Mouse (Mus musculus) MEL (cell line): ENCODE measurements around the gene Kmt5a. TPM values are rescaled to one million over a fixed set of nuclear protein-coding genes. Genes with fewer than 3 reads are reported as not detected.

Experiments used
- DNase-seq: peaks from one replicate; pipeline ENCODE4 v3.0.0; 2011; ENCODE audit warnings: low read depth, low spot score
- H3K27ac ChIP-seq: 2 replicates; pipeline ENCODE4 v1.5.1; 2012; ENCODE audit warnings: low read depth, mild to moderate bottlenecking, control low read depth, low read length, moderate library complexity; ENCODE audit not compliant: control insufficient read depth
- H3K27me3 ChIP-seq, 2 experiments: fragments of 150-350 bp in 1 of 2; sonication (generic) in 1 of 2; 2 replicates each; pipeline ENCODE4 v1.6.1; 2012; ENCODE audit warnings: low read length in 2 of 2, mild to moderate bottlenecking in 2 of 2, improper control_type of control experiment in 1 of 2, moderate library complexity in 1 of 2; ENCODE audit not compliant: insufficient read depth in 2 of 2, control insufficient read depth in 1 of 2
- H3K36me3 ChIP-seq, 2 experiments: 2 replicates each; pipeline ENCODE4 v1.6.1; 2012 to 2014; ENCODE audit warnings: low read length in 2 of 2, improper control_type of control experiment in 1 of 2, inconsistent platforms in 1 of 2, mild to moderate bottlenecking in 1 of 2; ENCODE audit not compliant: insufficient read depth in 2 of 2, control insufficient read depth in 1 of 2
- H3K4me1 ChIP-seq, 2 experiments: fragments of 150-350 bp in 1 of 2; sonication (generic) in 1 of 2; 2 replicates each; pipeline ENCODE4 v1.6.1; 2012; ENCODE audit warnings: low read length in 2 of 2, improper control_type of control experiment in 1 of 2, mild to moderate bottlenecking in 1 of 2; ENCODE audit not compliant: insufficient read depth in 2 of 2, control insufficient read depth in 1 of 2
- H3K4me3 ChIP-seq, 2 experiments: fragments of 150-350 bp in 1 of 2; sonication (generic) in 1 of 2; 2 replicates each; pipeline ENCODE4 v1.5.1; 2012; ENCODE audit warnings: low read depth in 2 of 2, low read length in 2 of 2, mild to moderate bottlenecking in 2 of 2, moderate library complexity in 2 of 2, control low read depth in 1 of 2, improper control_type of control experiment in 1 of 2; ENCODE audit not compliant: control insufficient read depth in 1 of 2, insufficient read depth in 1 of 2
- H3K79me2 ChIP-seq: 2 replicates; pipeline ENCODE4 v1.6.1; 2012; ENCODE audit warnings: mild to moderate bottlenecking, low read length, moderate library complexity; ENCODE audit not compliant: control insufficient read depth, poor library complexity, insufficient read depth
- H3K9ac ChIP-seq: 2 replicates; pipeline ENCODE4 v1.6.1; 2012; ENCODE audit warnings: low read depth, mild to moderate bottlenecking, control low read depth, low read length, moderate library complexity; ENCODE audit not compliant: control insufficient read depth, poor library complexity, severe bottlenecking
- H3K9me3 ChIP-seq: fragments of 150-350 bp; sonication (generic); replicated peaks from 2 replicates; pipeline ENCODE4 v1.6.1; 2012; ENCODE audit warnings: mild to moderate bottlenecking, low read length, improper control_type of control experiment, moderate library complexity; ENCODE audit not compliant: insufficient read depth
- CHD1 ChIP-seq: IDR thresholded peaks from 2 replicates; pipeline ENCODE4 v1.6.1; 2012; ENCODE audit warnings: low read depth, mild to moderate bottlenecking, inconsistent platforms, low read length, improper control_type of control experiment
- CTCF ChIP-seq, 3 experiments: IDR thresholded peaks in 2 of 3; conservative IDR thresholded peaks in 1 of 3; 2 replicates each; pipeline ENCODE4 v1.5.1; 2011 to 2012; ENCODE audit warnings: low read length in 3 of 3, low read depth in 2 of 3, mild to moderate bottlenecking in 2 of 3, improper control_type of control experiment in 1 of 3, inconsistent platforms in 1 of 3, mixed read lengths in 1 of 3, moderate library complexity in 1 of 3; ENCODE audit not compliant: control insufficient read depth in 1 of 3, insufficient read depth in 1 of 3, poor library complexity in 1 of 3, severe bottlenecking in 1 of 3
- E2F4 ChIP-seq: IDR thresholded peaks from 2 replicates; pipeline ENCODE4 v1.6.1; 2011; ENCODE audit warnings: low read depth, low read length, improper control_type of control experiment, borderline replicate concordance
- HCFC1 ChIP-seq: IDR thresholded peaks from 2 replicates; pipeline ENCODE4 v1.6.1; 2012; ENCODE audit warnings: low read depth, mild to moderate bottlenecking, inconsistent platforms, low read length, improper control_type of control experiment, moderate library complexity
- MEF2A ChIP-seq: IDR thresholded peaks from 2 replicates; pipeline ENCODE4 v1.6.1; 2014; ENCODE audit warnings: low read depth, mild to moderate bottlenecking, inconsistent platforms, low read length, improper control_type of control experiment; ENCODE audit not compliant: poor library complexity, insufficient replicate concordance, severe bottlenecking; ENCODE audit errors: extremely low read depth
- MXI1 ChIP-seq: IDR thresholded peaks from 2 replicates; pipeline ENCODE4 v1.6.1; 2011; ENCODE audit warnings: mild to moderate bottlenecking, low read depth, low read length, improper control_type of control experiment
- MYB ChIP-seq: IDR thresholded peaks from 2 replicates; pipeline ENCODE4 v1.6.1; 2011; ENCODE audit warnings: mild to moderate bottlenecking, low read depth, low read length, improper control_type of control experiment
- NELFE ChIP-seq: IDR thresholded peaks from 2 replicates; pipeline ENCODE4 v1.6.1; 2011; ENCODE audit warnings: low read depth, low read length, improper control_type of control experiment
- POLR2AphosphoS5 ChIP-seq: IDR thresholded peaks from 2 replicates; pipeline ENCODE4 v1.6.1; 2012; ENCODE audit warnings: low read depth, borderline replicate concordance, mild to moderate bottlenecking, inconsistent platforms, low read length, moderate library complexity, mixed read lengths
- RCOR1 ChIP-seq: IDR thresholded peaks from 2 replicates; pipeline ENCODE4 v1.6.1; 2012; ENCODE audit warnings: low read depth, mild to moderate bottlenecking, inconsistent platforms, low read length, improper control_type of control experiment
- SIN3A ChIP-seq: IDR thresholded peaks from 2 replicates; pipeline ENCODE4 v1.6.1; 2012; ENCODE audit warnings: low read length, improper control_type of control experiment, inconsistent platforms
- SMC3 ChIP-seq: IDR thresholded peaks from 2 replicates; pipeline ENCODE4 v1.6.1; 2011; ENCODE audit warnings: low read depth, low read length, improper control_type of control experiment
- TBP ChIP-seq: IDR thresholded peaks from 2 replicates; pipeline ENCODE4 v1.8.0; 2011; ENCODE audit warnings: low read depth, low read length, improper control_type of control experiment
- TCF12 ChIP-seq: IDR thresholded peaks from 2 replicates; pipeline ENCODE4 v1.6.1; 2014; ENCODE audit warnings: low read depth, mild to moderate bottlenecking, inconsistent platforms, low read length, improper control_type of control experiment, moderate library complexity
- UBTF ChIP-seq: IDR thresholded peaks from 2 replicates; pipeline ENCODE4 v1.6.1; 2012; ENCODE audit warnings: low read depth, mild to moderate bottlenecking, inconsistent platforms, low read length, improper control_type of control experiment, moderate library complexity, borderline replicate concordance; ENCODE audit not compliant: insufficient read depth
- USF1 ChIP-seq: IDR thresholded peaks from 2 replicates; pipeline ENCODE4 v1.6.1; 2014; ENCODE audit warnings: low read depth, mild to moderate bottlenecking, inconsistent platforms, low read length, improper control_type of control experiment, moderate library complexity
- ZKSCAN1 ChIP-seq: IDR thresholded peaks from 2 replicates; pipeline ENCODE4 v1.6.1; 2012; ENCODE audit warnings: low read depth, mild to moderate bottlenecking, inconsistent platforms, low read length, improper control_type of control experiment, moderate library complexity
- polyA plus RNA-seq, 2 experiments: library from polyadenylated mRNA; stranded (reverse) in 1 of 2; unstranded in 1 of 2; fragments of >175 nt in 1 of 2; fragments of >200 nt in 1 of 2; gene quantifications; 2 replicates each; pipeline versions ENCODE4 v1.2.1 to v1.2.4; 2012; ENCODE audit warnings: low replicate concordance in 2 of 2, low read depth in 1 of 2; ENCODE audit not compliant: insufficient read length in 2 of 2, insufficient read depth in 1 of 2, missing spikeins in 1 of 2
- total RNA-seq: library from RNA; depleted of rRNA; stranded (reverse); fragments of 300-350 nt; gene quantifications from 2 replicates; pipeline ENCODE4 v1.2.3, GENCODE M21; 2012

The Kmt5a gene
- total and polyA plus RNA-seq, 3 experiments, result 88.6 to 243 (median 110) TPM

GRCm38 (mm10) chr5:124483655-124484396, 44.1 kb downstream of the Kmt5a start (continued):
- TF ChIP-seq MEF2A (no peak), CHD1 (no peak), CTCF (IDR thresholded peaks at IDR 0.05 in 2 of 3, conservative IDR thresholded peaks at IDR 0.05 in 1 of 3; ENCODE audit: control insufficient read depth in 1 of 3, insufficient read depth in 1 of 3, low read depth in 2 of 3, low read length in 3 of 3, poor library complexity in 1 of 3, severe bottlenecking in 1 of 3) (peak in 1 of 3 experiments; percentile 20; a peak in 1 of 6 replicates), POLR2AphosphoS5 (no peak)

- Histone ChIP-seq H3K27me3 (no peaks in the 10 kb centered on the region), H3K9ac (no peak overlapping the region), H3K36me3 (peaks cover 0 to 5% of the 10 kb centered on the region in 2 experiments; a peak in 2 of 4 replicates), H3K4me1 (peaks cover 0 to 6% of the 10 kb centered on the region in 2 experiments; a peak in 2 of 4 replicates), H3K9me3 (no peaks in the 10 kb centered on the region), H3K79me2 (peaks cover 9% of the 10 kb centered on the region), H3K4me3 (no peak overlapping the region), H3K27ac (no peak overlapping the region)
- DNase-seq, result no peak
- TF ChIP-seq HCFC1, result no peak
- TF ChIP-seq MYB, result no peak
- no peak for TF ChIP-seq SIN3A
Measured at GRCm38 (mm10) chr5:124485654-124486053, 45.9 kb downstream of the Kmt5a start.

GRCm38 (mm10) chr5:124488885-124489284, 49.2 kb downstream of the Kmt5a start:
- no peak for DNase-seq
- no peak overlapping the region for H3K4me3 ChIP-seq
- peaks cover 0 to 5% of the 10 kb centered on the region in 2 experiments; a peak in 2 of 4 replicates for H3K36me3 ChIP-seq

More at GRCm38 (mm10) chr5:124488885-124489284, 49.2 kb downstream of the Kmt5a start:
- no peaks in the 10 kb centered on the region for H3K9me3 ChIP-seq
- H3K27me3 ChIP-seq, result no peaks in the 10 kb centered on the region
- no peak overlapping the region for H3K9ac ChIP-seq
- 0 out of 2 replicates have a peak, but pooled peaks cover 2% of the 10 kb centered on the region for H3K79me2 ChIP-seq
- H3K27ac ChIP-seq, result no peak overlapping the region
- TF ChIP-seq TCF12 (no peak), E2F4 (no peak), POLR2AphosphoS5 (no peak), UBTF (no peak), CHD1 (no peak), NELFE (no peak), ZKSCAN1 (no peak), MXI1 (no peak), TBP (no peak), RCOR1 (no peak), SMC3 (no peak), USF1 (no peak)
- H3K4me1 ChIP-seq, result peaks cover 0 to 3% of the 10 kb centered on the region in 2 experiments; a peak in 1 of 4 replicates
